Mouse (Mus musculus) gastrocnemius, postnatal 4 days (tissue): Measurements from ENCODE around the gene Dscam. TPM values are rescaled to one million over a fixed set of nuclear protein-coding genes. Genes with fewer than 3 reads are reported as not detected.

Experiments used
- DNase-seq, 2 experiments: peaks; one replicate each; pipeline ENCODE4 v3.0.0; 2021 to 2022; ENCODE audit warnings: low spot score in 2 of 2, mixed read lengths in 2 of 2
- total RNA-seq, 2 experiments: library from RNA; stranded (reverse); gene quantifications; 2 replicates each; pipeline ENCODE4 v1.2.3; 2021

Dscam gene
- total RNA-seq, 2 experiments from 2014 or later, result 0.15 to 0.16 TPM

DNA sequence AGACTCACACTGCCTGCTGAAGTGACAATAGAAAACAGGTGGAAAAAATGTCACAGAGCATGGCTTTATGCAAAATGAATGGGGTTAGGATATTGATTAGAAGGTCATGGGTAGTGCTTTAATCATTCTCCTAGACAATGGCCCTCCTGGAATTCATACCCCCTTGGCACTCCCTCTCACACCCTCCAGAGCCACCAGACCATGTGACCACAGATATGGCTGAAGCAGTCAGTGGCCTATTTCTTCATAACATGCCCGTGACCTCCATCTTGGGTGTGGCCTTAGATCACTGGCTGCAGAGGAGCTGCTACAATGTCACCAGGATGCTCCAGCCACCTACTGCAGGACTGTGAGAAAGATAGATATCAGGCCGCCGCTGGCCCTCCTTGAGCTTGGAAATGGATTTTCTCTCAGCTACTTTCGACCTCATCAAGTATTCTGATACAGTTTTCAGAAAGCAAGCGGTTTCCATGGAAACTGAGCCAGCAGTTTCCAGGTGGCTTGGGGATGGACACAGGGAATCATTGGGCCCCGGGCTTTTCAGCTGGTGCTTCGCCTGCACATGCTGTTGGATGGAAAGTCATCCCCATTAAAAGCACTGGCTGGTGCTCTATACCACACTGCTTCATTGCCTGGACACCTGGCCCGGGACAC lies 445.4 kb downstream of the Dscam start:
- no peak for DNase-seq

DNA sequence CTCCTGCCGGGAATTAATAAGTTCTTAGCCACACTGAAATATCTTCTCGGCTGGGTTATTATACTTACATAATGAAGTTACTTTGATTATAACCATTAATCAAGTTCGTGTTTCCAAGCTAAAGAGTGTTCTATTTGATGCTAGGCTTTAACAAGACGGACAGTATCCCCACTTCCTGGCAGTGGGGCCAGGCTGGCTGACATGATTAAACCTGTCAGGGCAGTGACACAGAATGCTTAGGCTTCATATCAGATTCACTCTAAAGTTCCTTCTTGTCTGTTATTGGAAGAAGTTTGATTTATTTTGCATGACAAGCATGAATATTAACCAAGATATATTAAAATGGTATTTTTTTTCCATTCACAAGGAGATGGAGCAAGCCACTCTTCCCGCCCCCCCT lies 446.0 kb downstream of the Dscam start:
- DNase-seq, result no peak

DNA sequence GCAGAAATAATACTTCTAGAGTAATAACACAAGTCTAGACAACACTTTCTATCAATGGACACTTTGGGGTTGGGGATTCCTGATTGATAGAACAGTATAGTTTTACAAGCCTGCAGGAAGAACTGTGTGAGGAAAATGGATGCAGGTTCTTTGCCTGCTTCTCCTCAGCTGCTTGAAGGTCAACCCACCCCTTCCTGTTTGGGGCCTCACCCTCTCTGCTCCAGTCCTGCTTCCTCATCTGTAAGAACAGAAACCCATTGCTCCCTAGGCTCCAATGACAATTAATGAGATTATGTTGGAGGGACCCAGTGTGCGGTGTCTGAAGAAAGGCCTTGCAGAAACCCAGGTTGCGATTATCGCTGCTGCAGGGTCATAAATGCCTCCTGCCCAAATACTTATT lies 446.4 kb downstream of the Dscam start:
- DNase-seq, result no peak

DNA sequence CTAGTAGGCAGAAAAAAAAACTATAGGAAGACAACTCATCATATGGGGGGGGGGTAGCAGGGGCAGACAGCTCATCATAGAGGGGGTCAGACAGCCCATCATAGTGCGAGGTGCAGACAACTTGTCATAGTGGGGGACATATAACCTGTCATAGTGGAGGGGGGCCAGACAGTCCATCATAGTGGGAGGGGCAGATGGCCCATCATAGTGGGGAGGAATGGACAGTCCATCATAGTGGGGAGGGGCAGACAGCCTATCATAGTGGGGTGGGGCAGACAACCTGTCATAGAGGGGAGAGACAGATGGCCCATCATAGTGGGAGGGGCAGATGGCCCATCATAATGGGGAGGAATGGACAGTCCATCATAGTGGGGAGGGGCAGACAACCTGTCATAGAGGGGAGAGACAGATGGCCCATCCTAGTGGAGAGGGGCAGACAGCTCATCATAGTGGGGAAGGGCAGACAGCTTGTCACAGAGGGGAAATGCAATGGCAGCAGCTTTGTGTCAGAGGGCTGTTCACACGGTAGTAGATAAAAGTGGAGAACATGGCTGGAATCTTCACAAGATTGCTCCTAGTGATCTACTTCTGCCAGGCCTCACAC lies 447.4 kb downstream of the Dscam start:
- no peak for DNase-seq

DNA sequence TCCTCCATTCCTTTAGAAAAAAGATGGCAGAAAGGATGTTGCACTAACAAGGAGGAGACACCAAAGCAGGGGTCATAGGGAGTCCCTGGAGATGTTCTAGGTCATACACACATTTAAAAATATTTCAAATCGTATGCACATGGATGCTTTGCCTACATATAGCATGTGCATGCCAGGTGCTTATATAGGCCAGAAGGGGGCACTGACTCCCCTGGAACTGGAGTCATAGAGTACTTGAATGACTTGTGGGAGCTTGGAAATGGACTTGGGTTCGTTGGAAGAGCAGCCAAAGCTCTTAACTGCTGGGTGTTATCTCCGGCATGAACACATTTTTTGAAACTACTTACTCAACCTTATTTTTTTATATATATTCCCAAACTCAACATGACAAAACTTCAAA lies 448.4 kb downstream of the Dscam start:
- no peak for DNase-seq

DNA sequence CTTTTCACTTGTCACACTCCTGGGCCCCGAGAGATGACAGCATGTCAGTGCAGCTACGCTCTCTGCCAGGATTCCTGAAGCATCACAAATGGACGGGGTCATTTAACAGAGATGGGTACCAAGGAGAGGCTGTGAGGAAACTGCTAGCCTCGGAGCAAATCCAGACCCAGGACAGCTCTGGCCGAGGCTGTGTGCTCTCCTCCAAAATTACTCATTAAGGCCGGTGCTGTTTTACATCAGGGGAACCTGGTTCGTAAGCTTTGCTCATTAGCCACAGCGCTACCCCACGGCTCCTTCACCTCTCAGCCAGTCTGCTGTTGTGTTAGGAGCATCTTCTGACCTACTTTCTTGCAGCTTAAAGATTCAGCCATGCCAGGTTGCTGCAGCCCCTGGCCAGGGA lies 449.3 kb downstream of the Dscam start:
- no peak for DNase-seq

DNA sequence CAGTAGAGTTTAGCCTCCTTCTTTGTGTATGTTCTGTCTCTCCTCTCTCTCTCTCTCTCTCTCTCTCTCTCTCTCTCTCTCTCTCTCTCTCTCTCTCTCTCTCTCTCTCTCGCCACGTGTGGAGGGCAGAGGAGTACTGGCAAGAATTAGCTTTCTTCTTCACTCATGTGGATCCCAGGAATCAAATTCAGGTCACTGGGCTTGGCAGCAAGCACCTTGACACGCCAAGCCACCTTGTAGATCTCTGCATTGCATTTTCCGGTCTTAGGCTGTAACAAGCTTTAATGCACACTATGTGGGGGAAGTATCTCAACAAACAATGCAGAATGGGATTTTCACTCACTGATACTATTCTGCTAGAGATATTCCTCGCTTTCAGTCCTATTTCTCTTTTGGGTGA lies 449.9 kb downstream of the Dscam start:
- DNase-seq, result no peak

DNA sequence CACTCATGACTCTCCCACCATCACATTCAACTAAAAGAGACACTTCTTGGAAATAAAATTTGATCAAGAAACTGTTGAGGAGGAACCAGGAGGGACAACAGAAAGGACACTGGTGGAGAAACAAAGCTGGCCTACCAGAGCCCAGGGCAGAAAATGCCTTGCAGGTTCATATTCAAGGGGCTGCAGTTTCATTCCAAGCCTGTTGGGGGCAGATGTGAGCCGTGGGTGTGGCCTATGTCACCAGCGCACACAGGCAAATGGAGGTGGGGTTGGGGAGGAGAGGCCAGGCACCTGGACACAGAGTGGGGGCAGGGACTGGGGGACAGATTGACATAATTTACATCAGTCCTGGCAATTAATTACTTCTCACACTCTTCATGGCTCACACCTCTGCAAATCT lies 452.3 kb downstream of the Dscam start:
- DNase-seq, result no peak

DNA sequence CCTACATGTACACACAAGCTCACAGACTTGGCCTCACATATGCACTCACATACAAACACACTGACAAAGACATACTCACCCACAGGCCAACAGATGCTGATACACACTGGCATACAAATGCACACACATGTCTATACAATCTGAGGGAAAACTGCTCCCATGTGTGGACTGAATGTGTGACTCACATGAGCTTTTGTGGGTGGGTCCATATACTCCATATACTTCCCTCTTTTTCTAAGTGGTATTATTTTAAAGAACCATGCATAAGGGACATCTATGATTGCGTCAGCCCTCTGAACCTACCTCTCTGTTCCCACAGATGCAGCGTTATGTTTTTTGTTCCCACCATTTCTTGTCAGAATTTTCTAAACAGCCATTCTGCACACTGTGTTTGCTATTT lies 453.9 kb downstream of the Dscam start:
- no peak for DNase-seq

DNA sequence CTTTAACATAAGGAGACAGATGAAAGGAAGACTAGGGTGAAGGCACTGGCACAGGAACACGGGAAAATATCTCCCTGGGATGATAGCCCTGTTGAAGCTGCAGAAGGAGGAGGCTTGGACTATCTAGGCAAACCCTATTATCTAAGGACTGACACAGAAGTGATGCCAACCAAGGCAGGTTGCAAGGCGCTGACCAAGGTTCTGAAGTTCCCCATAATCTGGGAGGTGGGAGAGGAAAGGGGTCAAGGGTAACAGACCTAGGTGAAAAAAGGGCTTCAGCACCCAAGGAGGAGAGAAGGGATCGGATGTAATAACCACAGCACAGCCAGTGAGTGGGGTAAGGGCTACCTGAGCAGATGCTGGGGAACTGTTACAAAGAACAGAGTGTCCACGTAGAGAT lies 458.6 kb downstream of the Dscam start:
- no peak for DNase-seq

DNA sequence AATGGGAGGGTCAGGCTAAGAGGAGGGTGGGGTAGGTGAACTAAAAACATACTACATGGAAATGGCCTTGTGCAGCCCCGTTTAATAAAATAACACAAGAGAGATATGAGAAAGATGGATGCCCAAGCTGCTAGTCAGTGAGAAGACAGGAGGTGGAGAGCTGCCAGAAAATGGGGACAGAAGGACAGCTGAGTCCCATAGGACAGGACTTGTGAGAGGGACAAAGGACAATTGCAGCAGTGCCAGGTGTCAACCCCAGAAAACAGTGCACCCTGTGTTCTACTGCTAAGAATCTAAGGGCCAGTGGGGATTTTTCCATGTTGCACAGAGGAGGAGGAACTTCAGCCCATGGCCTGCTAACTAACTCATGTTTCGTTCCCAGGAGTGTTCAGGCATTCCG lies 470.0 kb downstream of the Dscam start:
- no peak for DNase-seq

DNA sequence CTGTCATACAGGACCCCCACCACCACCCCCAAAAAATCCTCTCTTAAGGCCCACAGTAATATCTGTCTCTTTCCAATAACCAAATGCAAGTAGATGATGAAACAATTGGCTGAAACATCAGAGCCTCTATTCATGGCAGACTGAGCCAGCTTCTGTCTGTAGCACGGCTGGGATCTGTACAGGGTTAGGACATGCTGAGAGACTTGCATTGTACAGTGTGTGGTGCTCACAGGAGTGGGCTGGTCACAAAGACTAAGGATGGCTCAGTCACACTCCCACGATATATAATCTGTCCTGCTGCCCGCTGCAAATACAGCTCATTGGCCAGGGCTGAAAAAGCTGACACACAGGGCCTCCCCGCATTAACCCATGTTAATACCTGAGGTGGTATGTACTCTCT lies 474.7 kb downstream of the Dscam start:
- no peak for DNase-seq

DNA sequence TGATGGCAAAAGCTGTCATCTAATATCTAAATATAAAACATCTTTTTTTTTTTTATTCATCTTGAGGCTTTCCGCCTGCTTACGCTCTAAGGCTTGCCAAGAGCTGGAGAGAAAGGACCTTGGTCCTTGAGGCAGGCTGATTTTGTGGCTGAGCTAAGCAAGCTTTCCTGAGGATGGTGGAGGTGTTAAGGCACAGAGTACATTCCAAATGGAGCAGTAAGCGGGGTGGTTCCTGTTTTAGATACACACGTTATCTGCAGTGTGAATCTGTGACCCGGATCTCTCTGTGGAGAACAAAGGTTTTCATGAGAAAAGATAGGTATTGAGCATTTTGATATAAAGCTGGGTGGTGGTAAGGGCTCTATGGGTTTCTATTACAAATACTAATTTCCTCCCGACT lies 479.0 kb downstream of the Dscam start:
- no peak for DNase-seq

DNA sequence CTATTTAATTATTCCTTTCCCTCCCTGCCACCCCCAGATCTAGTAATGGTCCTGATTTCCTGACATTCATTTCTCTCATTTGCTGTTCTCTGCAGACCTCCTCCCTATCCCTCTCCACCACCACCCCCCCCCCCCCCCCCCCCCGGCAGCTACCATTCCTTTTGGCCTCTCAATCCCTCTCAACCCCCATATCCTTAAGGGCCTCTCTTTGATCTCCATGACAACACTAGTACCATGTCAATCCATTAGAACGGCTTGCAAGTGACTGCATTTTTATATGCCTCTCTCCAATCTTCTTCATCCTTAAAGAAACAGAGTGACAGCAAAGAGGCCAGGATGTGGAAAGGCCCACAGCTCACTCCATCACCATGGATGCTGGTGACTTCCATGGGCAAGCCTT lies 480.5 kb downstream of the Dscam start:
- no peak for DNase-seq

DNA sequence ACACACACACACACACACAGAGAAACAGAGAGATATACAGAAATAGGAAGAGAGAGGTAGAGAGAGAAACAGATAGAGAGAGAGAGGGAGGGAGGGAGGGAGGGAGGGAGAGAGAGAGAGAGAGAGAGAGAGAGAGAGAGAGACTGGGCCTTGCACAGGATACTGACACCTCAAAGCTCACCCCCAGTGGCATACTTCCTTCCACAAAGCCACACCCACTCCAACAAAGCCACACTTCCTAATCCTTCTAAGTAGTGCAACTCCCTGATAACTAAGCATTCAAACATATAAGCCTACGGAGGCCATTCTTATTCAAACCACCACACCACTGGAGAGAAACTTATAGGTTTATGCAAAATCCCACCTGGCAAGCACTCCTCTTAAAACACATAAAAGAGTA lies 481.1 kb downstream of the Dscam start:
- DNase-seq, result no peak

DNA sequence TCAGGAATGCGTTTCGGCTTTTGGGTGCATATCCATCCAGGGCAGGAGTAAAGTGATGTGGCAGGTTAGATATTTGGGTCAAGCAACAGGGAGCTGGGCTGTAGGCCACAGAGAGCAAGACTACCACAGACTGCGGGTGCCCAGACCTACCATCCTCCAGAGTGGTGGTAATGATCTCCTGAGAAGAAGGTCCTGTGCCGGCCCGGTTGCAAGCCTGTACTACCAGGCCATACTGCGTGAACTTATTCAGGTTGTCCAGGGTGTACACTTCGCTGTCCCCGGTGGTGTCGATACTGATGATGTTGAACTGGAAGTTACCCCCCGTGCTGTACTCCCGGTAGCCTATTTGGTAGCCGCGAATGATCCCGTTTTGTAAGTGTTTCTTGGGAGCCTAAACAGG lies 485.5 kb downstream of the Dscam start:
- no peak for DNase-seq

DNA sequence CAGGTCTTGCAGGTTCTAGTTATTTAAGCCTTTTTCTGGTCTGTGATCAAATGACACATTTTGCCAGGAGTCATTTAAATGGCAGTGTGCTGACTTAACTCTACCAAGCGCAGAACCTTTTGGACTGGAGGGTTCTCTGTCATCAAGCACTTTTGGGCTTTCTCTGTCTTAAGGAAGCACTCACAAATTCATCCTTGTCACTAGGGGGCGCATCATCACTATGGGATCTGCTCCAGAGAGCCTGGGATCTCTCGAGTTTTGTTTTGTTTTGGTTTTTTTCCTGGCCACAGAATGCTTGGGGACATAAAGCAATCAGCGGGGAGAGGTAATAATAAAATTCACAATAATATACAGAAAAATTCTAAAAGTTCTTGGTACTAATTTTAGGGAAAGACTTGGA lies 486.0 kb downstream of the Dscam start:
- peak in 1 of 2 experiments; percentile 45 for DNase-seq

DNA sequence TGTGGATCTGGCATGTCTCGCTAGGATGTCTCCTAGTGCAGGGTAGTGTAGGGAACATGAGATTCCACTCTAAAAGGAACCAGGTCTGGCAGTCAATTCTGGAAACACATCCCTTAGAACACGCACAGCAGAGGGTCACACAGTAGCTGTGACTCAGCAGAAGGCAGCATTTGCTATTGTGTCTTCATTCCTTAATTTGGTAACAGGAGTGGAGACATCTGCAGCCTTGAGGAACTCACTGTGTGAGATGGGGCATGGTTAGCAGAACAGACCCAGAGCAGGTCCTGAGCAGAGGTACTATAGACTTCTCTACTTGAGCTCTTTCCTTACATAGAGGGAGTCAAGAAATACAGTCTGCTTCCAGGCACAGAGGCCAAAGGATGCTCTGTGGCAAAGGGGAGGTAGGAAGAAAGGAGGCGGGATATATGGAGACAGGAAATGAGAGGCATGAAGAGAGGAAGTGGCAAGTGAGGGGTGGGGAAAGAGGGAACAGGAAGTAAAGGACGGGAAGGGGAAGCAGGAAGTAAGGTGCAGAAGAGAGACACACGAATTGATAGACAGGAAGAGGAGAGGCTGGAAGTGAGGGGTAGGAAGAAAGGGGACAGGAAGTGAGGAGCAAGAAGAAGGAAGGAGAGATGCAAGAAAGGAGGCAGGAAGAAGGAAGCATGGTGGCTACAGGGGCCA lies 488.1 kb downstream of the Dscam start:
- DNase-seq, result no peak

DNA sequence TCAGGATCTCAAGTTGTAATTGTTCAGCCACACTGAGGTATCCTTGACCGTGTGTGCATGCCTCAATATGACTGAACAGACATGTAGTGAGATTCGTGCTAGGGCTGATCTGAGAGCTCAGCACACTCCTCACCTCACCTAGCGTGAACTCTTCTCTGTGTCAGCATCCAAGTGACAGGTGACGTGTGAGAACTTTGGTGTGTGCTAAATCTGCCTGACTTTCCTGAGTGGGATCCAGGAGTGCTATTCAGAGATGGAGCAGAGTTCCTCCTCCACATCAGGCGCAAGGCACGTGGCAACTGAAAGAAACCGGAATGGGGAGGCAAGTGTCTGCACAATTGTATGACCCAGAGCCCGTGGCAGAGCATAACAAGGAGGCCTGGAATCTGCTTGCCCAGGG lies 490.6 kb downstream of the Dscam start:
- no peak for DNase-seq

DNA sequence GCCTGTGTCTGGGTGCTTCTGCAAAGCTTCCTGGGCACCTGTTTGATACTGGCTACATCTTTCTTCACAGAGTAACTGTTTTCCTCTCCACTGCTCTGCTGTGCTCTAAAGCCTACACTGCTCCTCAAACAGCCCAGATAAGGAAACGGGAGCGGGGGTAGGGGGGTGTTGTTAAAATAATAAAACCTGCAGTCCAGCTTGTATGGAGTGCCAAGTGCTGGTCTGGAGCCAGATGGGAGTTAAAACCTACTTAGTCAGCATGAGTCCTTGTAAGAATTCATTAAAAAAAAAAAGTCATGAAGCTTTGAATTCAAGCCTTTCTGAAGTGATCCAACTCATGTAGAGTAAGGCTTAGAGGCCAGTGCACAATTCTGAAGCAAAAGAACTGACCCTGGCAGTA lies 493.1 kb downstream of the Dscam start:
- no peak for DNase-seq

DNA sequence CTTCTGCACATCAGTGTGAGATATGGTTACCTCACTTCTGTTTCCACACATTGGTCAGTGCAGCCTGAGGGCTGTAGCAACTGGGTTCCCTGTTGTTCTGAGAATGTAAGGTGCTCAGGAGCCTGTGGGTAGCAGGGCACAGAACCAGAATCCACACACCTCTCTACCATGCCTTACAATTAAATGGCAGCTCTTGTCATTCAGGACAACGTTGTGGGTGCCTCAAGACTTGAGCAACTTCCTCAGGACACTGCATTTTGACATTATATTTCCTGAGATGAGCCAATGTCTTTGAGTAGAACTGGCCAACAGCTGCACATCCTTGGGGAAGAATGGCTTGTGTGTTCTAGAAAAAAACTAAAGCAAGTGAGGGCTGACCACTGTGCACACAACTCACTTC lies 493.9 kb downstream of the Dscam start:
- DNase-seq, result no peak

DNA sequence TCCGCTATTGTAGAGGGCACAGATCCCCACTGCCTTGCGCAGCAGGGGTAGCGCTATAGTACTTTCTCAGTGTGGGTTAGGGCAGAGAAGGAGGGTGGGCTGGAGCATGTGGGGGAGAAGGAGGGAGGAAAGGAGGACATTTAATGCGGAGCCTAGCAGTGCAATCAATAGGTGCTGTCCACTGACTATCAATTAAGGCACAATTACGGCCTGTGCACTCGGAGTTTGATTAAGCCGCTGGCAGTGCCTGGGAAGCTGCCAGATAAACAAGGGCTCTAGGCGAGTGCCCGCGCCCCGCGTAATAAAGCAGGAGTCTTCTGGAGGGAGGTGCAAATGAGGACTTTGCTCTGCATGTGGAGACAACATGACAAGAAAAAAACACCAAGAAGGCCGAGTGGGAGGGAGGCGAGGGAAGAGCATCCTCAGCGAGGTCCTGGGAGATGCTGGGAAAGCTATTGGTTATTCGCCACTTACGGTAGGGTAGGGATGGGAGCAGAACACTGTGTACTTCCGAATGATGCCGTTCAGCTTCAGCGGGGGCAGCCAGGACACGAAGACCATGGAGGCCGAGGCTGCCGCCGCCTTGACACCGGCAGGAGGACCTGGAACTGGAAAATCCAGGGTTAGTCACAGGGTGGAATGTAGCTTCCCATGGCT lies 497.2 kb downstream of the Dscam start:
- no peak for DNase-seq
